Mouse (Mus musculus): ENCODE data around the gene Tert. TPM values are rescaled to one million over a fixed set of nuclear protein-coding genes. Genes with fewer than 3 reads are reported as not detected.

Tert gene
- 0.46 TPM for polyA plus RNA-seq (2012; fragmentation: generic; extraction: Trizol)
- long read RNA-seq, experiment 1, partial matches to known transcripts, result 0 of 1 reads
- long read RNA-seq, experiment 1, other reads (novel, unspliced or antisense), result 1 of 1 reads
- long read RNA-seq, experiment 2, full-length matches to known transcripts, result 8 of 16 reads
- long read RNA-seq, experiment 2, partial matches to known transcripts, result 4 of 16 reads
- long read RNA-seq, experiment 2, other reads (novel, unspliced or antisense), result 4 of 16 reads

GRCm38 (mm10) chr13:73626745-73627549 is at the start of gene Tert:
TSS of gene Tert (plus strand) at chr13:73626911.
- Histone ChIP-seq H3ac (ENCODE audit: control insufficient read depth, insufficient read length, low read depth) (peak within 1 kb of the TSS; percentile 66), H3K27me3 (ENCODE audit: control insufficient read depth, insufficient read depth, insufficient read length) (no peaks in the 10 kb centered on the region), H3K36me3 (ENCODE audit: control insufficient read depth, insufficient read depth) (no peaks in the 10 kb centered on the region), H3K79me2 (ENCODE audit: control insufficient read depth, insufficient read depth) (no peaks in the 10 kb centered on the region), H3K4me3 (ENCODE audit: insufficient read depth, poor library complexity, severe bottlenecking) (no peak within 1 kb of the TSS), H3K79me3 (ENCODE audit: low read depth) (no peaks in the 10 kb centered on the region)
- no peak for TF ChIP-seq CTCF (IDR thresholded peaks at IDR 0.05; ENCODE audit: control insufficient read depth, insufficient read depth, insufficient read length)
- no peak for TF ChIP-seq MAX (IDR thresholded peaks at IDR 0.05)
- TF ChIP-seq FOSL1 (IDR thresholded peaks at IDR 0.05; ENCODE audit: insufficient read depth, low read length, poor library complexity, severe bottlenecking), result no peak
- no peak for TF ChIP-seq CEBPB (IDR thresholded peaks at IDR 0.05; ENCODE audit: low read depth)
- no peak for TF ChIP-seq MYOG (IDR thresholded peaks at IDR 0.05; ENCODE audit: control insufficient read depth, extremely low read depth, insufficient read length)
- TF ChIP-seq MYOD1 (IDR thresholded peaks at IDR 0.05; ENCODE audit: control insufficient read depth, insufficient read length, low read depth), result no peak
- no peak for TF ChIP-seq USF1 (IDR thresholded peaks at IDR 0.05; ENCODE audit: low read depth)

- Histone ChIP-seq H3K27me3 (ENCODE audit: control insufficient read depth, insufficient read depth, insufficient read length) (peaks cover 7% of the 10 kb centered on the region), H3ac (ENCODE audit: control insufficient read depth, insufficient read length, low read depth) (no peak overlapping the region), H3K36me3 (ENCODE audit: control insufficient read depth, insufficient read depth) (no peaks in the 10 kb centered on the region), H3K79me3 (ENCODE audit: low read depth) (no peaks in the 10 kb centered on the region), H3K79me2 (ENCODE audit: control insufficient read depth, insufficient read depth) (no peaks in the 10 kb centered on the region), H3K4me3 (ENCODE audit: insufficient read depth, poor library complexity, severe bottlenecking) (no peak overlapping the region)
- no peak for TF ChIP-seq CEBPB (IDR thresholded peaks at IDR 0.05; ENCODE audit: low read depth)
- TF ChIP-seq MAX (IDR thresholded peaks at IDR 0.05), result no peak
- TF ChIP-seq USF1 (IDR thresholded peaks at IDR 0.05; ENCODE audit: low read depth), result no peak
- no peak for TF ChIP-seq CTCF (IDR thresholded peaks at IDR 0.05; ENCODE audit: control insufficient read depth, insufficient read depth, insufficient read length)
- no peak for TF ChIP-seq FOSL1 (IDR thresholded peaks at IDR 0.05; ENCODE audit: insufficient read depth, low read length, poor library complexity, severe bottlenecking)
- no peak for TF ChIP-seq MYOG (IDR thresholded peaks at IDR 0.05; ENCODE audit: control insufficient read depth, extremely low read depth, insufficient read length)
- no peak for TF ChIP-seq MYOD1 (IDR thresholded peaks at IDR 0.05; ENCODE audit: control insufficient read depth, insufficient read length, low read depth)
These were observed 49.4 kb upstream of the Tert start for GRCm38 (mm10) chr13:73577277-73577676.

GRCm38 (mm10) chr13:73591488-73591887 is 35.2 kb upstream of the Tert start:
- H3K27me3 ChIP-seq (ENCODE audit: control insufficient read depth, insufficient read depth, insufficient read length), result peaks cover 3% of the 10 kb centered on the region
- TF ChIP-seq CTCF (IDR thresholded peaks at IDR 0.05; ENCODE audit: control insufficient read depth, insufficient read depth, insufficient read length), result no peak
- no peak for TF ChIP-seq CEBPB (IDR thresholded peaks at IDR 0.05; ENCODE audit: low read depth)
- H3K4me3 ChIP-seq (ENCODE audit: insufficient read depth, poor library complexity, severe bottlenecking), result no peak overlapping the region
- H3ac ChIP-seq (ENCODE audit: control insufficient read depth, insufficient read length, low read depth), result no peak overlapping the region
- no peaks in the 10 kb centered on the region for H3K79me3 ChIP-seq (ENCODE audit: low read depth)
- H3K36me3 ChIP-seq (ENCODE audit: control insufficient read depth, insufficient read depth), result no peaks in the 10 kb centered on the region
- H3K79me2 ChIP-seq (ENCODE audit: control insufficient read depth, insufficient read depth), result no peaks in the 10 kb centered on the region

GRCm38 (mm10) chr13:73592546-73592945 is 34.2 kb upstream of the Tert start:
- no peaks in the 10 kb centered on the region for H3K36me3 ChIP-seq (ENCODE audit: control insufficient read depth, insufficient read depth)
- peaks cover 3% of the 10 kb centered on the region for H3K27me3 ChIP-seq (ENCODE audit: control insufficient read depth, insufficient read depth, insufficient read length)
- H3K79me3 ChIP-seq (ENCODE audit: low read depth), result no peaks in the 10 kb centered on the region
- TF ChIP-seq CEBPB (IDR thresholded peaks at IDR 0.05; ENCODE audit: low read depth), result no peak
- no peak for TF ChIP-seq USF1 (IDR thresholded peaks at IDR 0.05; ENCODE audit: low read depth)
- TF ChIP-seq MYOD1 (IDR thresholded peaks at IDR 0.05; ENCODE audit: control insufficient read depth, insufficient read length, low read depth), result no peak
- no peak for TF ChIP-seq MYOG (IDR thresholded peaks at IDR 0.05; ENCODE audit: control insufficient read depth, extremely low read depth, insufficient read length)
- no peak for TF ChIP-seq FOSL1 (IDR thresholded peaks at IDR 0.05; ENCODE audit: insufficient read depth, low read length, poor library complexity, severe bottlenecking)
- no peak for TF ChIP-seq CTCF (IDR thresholded peaks at IDR 0.05; ENCODE audit: control insufficient read depth, insufficient read depth, insufficient read length)
- TF ChIP-seq MAX (IDR thresholded peaks at IDR 0.05), result no peak
- H3K4me3 ChIP-seq (ENCODE audit: insufficient read depth, poor library complexity, severe bottlenecking), result no peak overlapping the region
- H3K79me2 ChIP-seq (ENCODE audit: control insufficient read depth, insufficient read depth), result no peaks in the 10 kb centered on the region
- no peak overlapping the region for H3ac ChIP-seq (ENCODE audit: control insufficient read depth, insufficient read length, low read depth)

DNA sequence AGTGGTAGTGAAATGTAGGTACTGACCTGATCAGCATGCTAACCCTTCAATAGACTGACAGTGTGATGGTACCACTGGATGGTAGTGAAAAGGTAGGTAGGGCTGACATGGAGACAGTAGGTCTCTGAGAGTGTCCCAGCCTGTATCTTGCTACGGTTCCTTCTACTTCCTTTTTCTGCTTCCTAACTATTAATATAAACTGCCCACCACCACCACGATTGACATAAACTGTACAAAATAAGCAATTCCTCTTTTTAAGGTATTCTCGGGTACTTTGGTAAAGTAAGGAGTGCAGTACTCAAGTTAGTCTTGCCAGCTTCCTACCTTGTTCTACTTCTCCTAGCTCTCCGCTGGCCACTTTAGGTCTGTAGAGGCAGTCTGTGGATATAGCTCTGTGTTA is 30.4 kb upstream of the Tert start:
- Histone ChIP-seq H3K79me2 (ENCODE audit: control insufficient read depth, insufficient read depth) (no peaks in the 10 kb centered on the region), H3K4me3 (ENCODE audit: insufficient read depth, poor library complexity, severe bottlenecking) (no peak overlapping the region), H3K36me3 (ENCODE audit: control insufficient read depth, insufficient read depth) (no peaks in the 10 kb centered on the region), H3ac (ENCODE audit: control insufficient read depth, insufficient read length, low read depth) (no peak overlapping the region), H3K79me3 (ENCODE audit: low read depth) (no peaks in the 10 kb centered on the region), H3K27me3 (ENCODE audit: control insufficient read depth, insufficient read depth, insufficient read length) (peaks cover 3% of the 10 kb centered on the region)
- TF ChIP-seq CTCF (IDR thresholded peaks at IDR 0.05; ENCODE audit: control insufficient read depth, insufficient read depth, insufficient read length) (no peak), FOSL1 (IDR thresholded peaks at IDR 0.05; ENCODE audit: insufficient read depth, low read length, poor library complexity, severe bottlenecking) (no peak), MAX (IDR thresholded peaks at IDR 0.05) (no peak), CEBPB (IDR thresholded peaks at IDR 0.05; ENCODE audit: low read depth) (no peak), MYOD1 (IDR thresholded peaks at IDR 0.05; ENCODE audit: control insufficient read depth, insufficient read length, low read depth) (no peak), USF1 (IDR thresholded peaks at IDR 0.05; ENCODE audit: low read depth) (no peak), MYOG (IDR thresholded peaks at IDR 0.05; ENCODE audit: control insufficient read depth, extremely low read depth, insufficient read length) (no peak)
